Mouse (Mus musculus): Measurements from ENCODE around the gene Acly. TPM values are rescaled to one million over a fixed set of nuclear protein-coding genes. Genes with fewer than 3 reads are reported as not detected.
A peak's percentile ranks its signal among the peaks of the same experiment; 100 is the strongest.

Acly gene
- polyA plus RNA-seq, 1 experiment from 2014 or later = 267 TPM

DNA sequence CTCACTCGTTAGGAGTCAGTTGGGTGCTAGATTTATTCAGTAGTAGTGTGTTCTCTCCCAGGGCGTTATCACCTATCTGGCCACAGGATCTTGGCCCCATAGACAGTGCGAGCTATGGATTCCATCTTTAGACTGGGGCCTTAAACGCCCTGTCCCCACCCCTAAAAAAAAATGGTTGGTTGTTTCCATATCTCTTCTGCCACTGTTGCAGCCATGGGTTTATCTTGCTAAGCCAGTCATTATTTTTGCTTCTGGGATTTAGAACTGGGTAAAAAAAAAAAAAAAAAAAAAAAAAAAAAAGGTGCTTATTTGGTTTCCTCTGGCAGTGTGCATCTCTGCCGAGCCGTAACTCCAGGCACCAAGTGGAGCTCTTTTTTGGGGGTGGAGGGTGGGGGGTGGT lies 36.9 kb upstream of the Acly start:
- no peaks in the 10 kb centered on the region for H3K27me3 ChIP-seq
- WGBS = 90% methylated on average over 6 of the region's 6 CpGs

DNA sequence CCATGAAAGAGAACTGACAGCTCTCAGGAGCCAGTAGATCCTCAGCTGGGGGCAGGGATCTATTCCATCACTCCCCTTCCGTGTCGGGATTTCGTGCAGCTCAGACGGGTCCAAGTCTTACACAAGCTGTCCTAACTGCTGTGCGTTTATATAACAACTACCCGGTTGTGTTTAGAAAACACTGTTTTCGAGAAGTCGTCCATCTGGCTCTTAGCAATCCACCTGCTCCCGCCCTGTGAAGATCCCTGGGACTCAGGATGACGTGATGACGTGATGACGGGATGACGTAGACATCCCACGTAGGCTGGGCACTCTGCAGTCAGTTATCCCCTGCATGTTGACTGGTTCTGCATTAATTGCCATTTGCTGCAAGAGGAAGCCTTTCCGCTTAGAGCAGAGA lies 36.5 kb upstream of the Acly start:
- Histone ChIP-seq H3K36me3 (no peaks in the 10 kb centered on the region), H3K27me3 (no peaks in the 10 kb centered on the region), H3K4me1 (replicated peaks) (no peaks in the 10 kb centered on the region), H3K27ac (replicated peaks) (no peak overlapping the region), H3K9ac (no peak overlapping the region), H3K4me3 (no peak overlapping the region), H3K4me2 (no peak overlapping the region), H3K9me3 (no peaks in the 10 kb centered on the region)
- 80% methylated on average over 15 of the region's 15 CpGs for WGBS
- ATAC-seq (ENCODE audit: low read depth) = no peak

More for the DNA sequence above, 36.9 kb upstream of the Acly start:
- no peaks in the 10 kb centered on the region for H3K9me3 ChIP-seq
- ATAC-seq (ENCODE audit: low read depth) = no peak
- H3K4me1 ChIP-seq (replicated peaks) = no peaks in the 10 kb centered on the region
- H3K4me3 ChIP-seq = no peak overlapping the region
- H3K4me2 ChIP-seq = no peak overlapping the region
- H3K27ac ChIP-seq (replicated peaks) = no peak overlapping the region
- no peak overlapping the region for H3K9ac ChIP-seq
- H3K36me3 ChIP-seq = no peaks in the 10 kb centered on the region

DNA sequence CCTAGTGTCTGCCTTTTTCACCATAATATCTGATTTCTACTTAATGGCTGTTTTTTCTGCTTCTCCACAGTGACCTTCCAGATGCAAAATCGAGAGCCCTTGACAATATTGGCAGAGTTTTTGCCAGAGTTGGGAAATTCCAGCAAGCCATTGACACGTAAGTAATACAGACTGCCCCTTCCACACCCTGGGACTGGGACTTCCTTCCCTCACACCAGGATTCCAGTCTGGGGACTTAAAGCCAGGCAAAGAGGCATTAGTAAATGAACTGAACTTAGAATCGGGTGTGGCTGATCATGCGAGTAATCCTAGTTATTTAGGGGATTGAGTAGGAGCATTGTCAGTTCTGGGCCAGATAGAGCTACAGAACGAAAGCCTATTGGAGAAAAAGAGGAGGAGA lies 33.9 kb upstream of the Acly start:
- Histone ChIP-seq H3K9me3 (no peaks in the 10 kb centered on the region), H3K9ac (no peak overlapping the region), H3K4me3 (no peak overlapping the region), H3K27me3 (no peaks in the 10 kb centered on the region), H3K36me3 (no peaks in the 10 kb centered on the region), H3K27ac (replicated peaks) (no peak overlapping the region), H3K4me2 (no peak overlapping the region), H3K4me1 (replicated peaks) (no peaks in the 10 kb centered on the region)
- WGBS = 60% methylated on average over 5 of the region's 5 CpGs
- no peak for ATAC-seq (ENCODE audit: low read depth)

DNA sequence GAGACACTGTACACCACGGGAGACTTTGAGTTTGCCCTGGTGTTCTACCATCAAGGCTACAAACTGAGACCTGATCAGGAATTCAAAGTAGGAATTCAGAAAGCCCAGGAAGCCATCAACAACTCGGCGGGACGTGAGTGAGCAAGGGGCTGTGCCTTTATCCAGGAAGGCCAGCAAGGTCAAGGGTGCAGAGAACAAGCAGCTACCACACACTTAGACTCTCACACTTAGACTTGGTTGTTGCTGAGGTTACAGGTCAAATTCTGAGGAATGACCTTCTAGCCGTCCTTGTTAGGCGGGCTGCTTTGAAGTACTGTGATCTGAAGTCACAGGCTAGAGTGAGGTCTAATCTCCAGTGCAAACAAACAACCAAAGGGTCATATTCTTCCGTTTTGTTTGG lies 31.7 kb upstream of the Acly start:
- H3K27ac ChIP-seq (replicated peaks) = no peak overlapping the region
- WGBS = 62% methylated on average over 7 of the region's 7 CpGs
- H3K27me3 ChIP-seq = no peaks in the 10 kb centered on the region
- H3K9ac ChIP-seq = no peak overlapping the region
- no peaks in the 10 kb centered on the region for H3K4me1 ChIP-seq (replicated peaks)
- H3K4me3 ChIP-seq = no peak overlapping the region
- no peak for ATAC-seq (ENCODE audit: low read depth)
- no peaks in the 10 kb centered on the region for H3K9me3 ChIP-seq
- no peak overlapping the region for H3K4me2 ChIP-seq
- no peaks in the 10 kb centered on the region for H3K36me3 ChIP-seq

DNA sequence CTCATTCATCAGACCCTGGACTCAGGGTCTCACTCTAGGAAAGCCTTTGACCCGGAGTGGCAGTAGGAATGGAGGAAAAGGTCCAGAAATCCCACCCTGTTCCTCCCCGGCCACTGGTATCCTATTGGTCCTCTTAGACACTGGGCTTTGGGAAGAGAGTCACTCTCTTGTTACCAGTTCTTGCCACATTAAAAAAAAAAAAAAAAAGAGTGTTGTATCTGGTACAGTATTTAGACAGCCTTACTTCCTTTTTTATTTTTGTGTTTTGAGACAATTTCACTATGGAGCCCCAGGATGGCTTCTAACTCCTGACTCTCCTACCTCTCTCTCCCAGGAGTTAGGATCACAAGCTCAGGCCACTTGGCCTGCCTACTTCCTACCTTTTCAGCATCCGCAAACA lies 29.8 kb upstream of the Acly start:
- H3K9me3 ChIP-seq = no peaks in the 10 kb centered on the region
- 78% methylated on average over 3 of the region's 3 CpGs for WGBS
- no peak overlapping the region for H3K4me2 ChIP-seq
- H3K27ac ChIP-seq (replicated peaks) = no peak overlapping the region
- no peak overlapping the region for H3K4me3 ChIP-seq
- H3K36me3 ChIP-seq = no peaks in the 10 kb centered on the region
- H3K9ac ChIP-seq = no peak overlapping the region
- no peaks in the 10 kb centered on the region for H3K4me1 ChIP-seq (replicated peaks)
- no peak for ATAC-seq (ENCODE audit: low read depth)
- no peaks in the 10 kb centered on the region for H3K27me3 ChIP-seq

DNA sequence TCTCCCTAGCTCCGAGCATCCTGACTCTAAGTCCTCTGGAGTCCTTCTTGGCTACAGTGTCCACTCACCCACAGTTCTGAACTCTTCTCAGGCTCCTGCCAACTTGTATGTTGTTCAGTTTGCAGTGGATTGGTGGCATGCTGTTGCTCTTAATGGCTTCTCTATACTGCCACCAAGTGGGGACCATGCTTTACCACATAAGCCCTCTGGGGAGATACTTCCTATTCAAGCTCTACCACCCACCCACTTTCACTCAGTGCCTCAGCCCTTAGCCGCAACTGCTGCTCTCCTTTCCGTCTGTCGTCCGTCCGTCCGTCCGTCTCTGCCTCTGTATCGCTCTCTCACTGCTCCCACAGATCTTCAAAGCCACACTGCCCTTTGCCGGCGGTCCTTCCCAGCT lies 27.8 kb upstream of the Acly start:
- 15% methylated on average over 11 of the region's 11 CpGs for WGBS

DNA sequence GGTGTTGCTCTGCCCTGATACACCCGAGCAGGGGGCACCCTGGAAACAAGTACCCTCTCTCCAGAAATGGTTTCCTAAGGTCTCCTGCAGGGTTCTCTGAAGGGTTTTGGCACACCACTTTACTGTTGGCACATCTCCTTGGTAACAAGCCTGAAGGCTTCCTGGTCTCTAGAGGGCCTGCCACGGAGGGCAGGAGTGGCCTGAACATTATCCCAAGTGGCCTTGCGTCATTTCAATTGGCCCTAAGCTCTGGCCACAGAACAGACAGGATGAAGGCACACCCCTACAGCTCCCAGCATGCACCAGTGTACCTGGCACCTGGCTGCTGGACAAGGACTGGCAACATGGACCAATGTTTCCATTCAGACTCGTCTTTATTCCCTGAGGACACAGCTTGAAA lies 25.0 kb upstream of the Acly start:
- no peaks in the 10 kb centered on the region for H3K27me3 ChIP-seq
- no peak for ATAC-seq (ENCODE audit: low read depth)
- 85% methylated on average over 4 of the region's 4 CpGs for WGBS

More for the DNA sequence above, 27.8 kb upstream of the Acly start:
- no peaks in the 10 kb centered on the region for H3K4me1 ChIP-seq (replicated peaks)
- ATAC-seq (ENCODE audit: low read depth) = no peak; the same call in 1 of the 2 replicates
- H3K9ac ChIP-seq = no peak overlapping the region
- H3K27ac ChIP-seq (replicated peaks) = no peak overlapping the region
- H3K4me3 ChIP-seq = no peak overlapping the region
- peak overlapping the region; percentile 41 for H3K4me2 ChIP-seq
- no peaks in the 10 kb centered on the region for H3K9me3 ChIP-seq
- no peaks in the 10 kb centered on the region for H3K27me3 ChIP-seq
- H3K36me3 ChIP-seq = no peaks in the 10 kb centered on the region

DNA sequence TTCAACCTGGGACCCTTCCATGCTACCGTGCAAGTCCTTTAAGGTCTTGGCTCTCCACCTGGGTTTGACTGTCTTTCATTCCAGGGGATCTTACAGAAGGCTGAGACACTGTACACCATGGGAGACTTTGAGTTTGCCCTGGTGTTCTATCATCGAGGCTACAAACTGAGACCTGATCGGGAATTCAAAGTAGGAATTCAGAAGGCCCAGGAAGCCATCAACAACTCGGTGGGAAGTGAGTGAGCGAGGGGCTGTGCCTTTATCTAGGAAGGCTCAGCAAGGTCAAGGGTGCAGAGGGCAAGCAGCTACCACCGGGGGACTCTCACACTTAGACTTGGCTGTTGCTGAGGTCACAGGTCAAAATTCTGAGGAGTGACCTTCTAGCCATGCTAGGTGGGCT lies 22.3 kb upstream of the Acly start:
- Histone ChIP-seq H3K9me3 (no peaks in the 10 kb centered on the region), H3K4me2 (no peak overlapping the region), H3K36me3 (no peaks in the 10 kb centered on the region), H3K9ac (no peak overlapping the region), H3K27me3 (no peaks in the 10 kb centered on the region), H3K4me3 (no peak overlapping the region), H3K4me1 (replicated peaks) (peaks cover 10% of the 10 kb centered on the region), H3K27ac (replicated peaks) (no peak overlapping the region)
- WGBS = 76% methylated on average over 6 of the region's 6 CpGs
- no peak for ATAC-seq (ENCODE audit: low read depth)

More for the DNA sequence above, 25.0 kb upstream of the Acly start:
- Histone ChIP-seq H3K4me2 (no peak overlapping the region), H3K9ac (no peak overlapping the region), H3K9me3 (no peaks in the 10 kb centered on the region), H3K4me1 (replicated peaks) (no peaks in the 10 kb centered on the region), H3K36me3 (no peaks in the 10 kb centered on the region), H3K4me3 (no peak overlapping the region), H3K27ac (replicated peaks) (no peak overlapping the region)

DNA sequence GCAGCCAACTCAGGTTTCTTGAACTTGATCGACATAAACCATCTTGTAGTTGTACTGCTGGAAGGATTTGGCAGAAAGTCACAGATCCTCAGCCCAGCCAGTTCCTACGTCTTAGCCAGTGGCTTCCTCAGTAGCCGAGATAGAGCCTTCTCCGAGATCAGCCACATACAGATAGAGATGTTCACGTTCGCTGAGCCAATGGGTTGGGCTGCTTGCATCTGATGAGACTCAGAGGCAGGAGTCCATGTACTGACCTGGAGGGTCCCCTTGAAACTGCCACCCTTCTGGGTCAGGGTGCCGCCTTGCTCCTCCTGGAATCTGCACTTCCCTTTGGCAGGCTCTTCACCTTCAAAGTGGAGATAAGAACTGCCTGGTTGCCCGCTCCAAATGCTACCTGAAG lies 21.7 kb upstream of the Acly start:
- Histone ChIP-seq H3K4me3 (no peak overlapping the region), H3K27ac (replicated peaks) (no peak overlapping the region), H3K4me1 (replicated peaks) (peaks cover 17% of the 10 kb centered on the region), H3K9me3 (no peaks in the 10 kb centered on the region), H3K4me2 (no peak overlapping the region), H3K27me3 (no peaks in the 10 kb centered on the region), H3K36me3 (no peaks in the 10 kb centered on the region), H3K9ac (no peak overlapping the region)
- WGBS = 83% methylated on average over 8 of the region's 8 CpGs
- no peak for ATAC-seq (ENCODE audit: low read depth)

DNA sequence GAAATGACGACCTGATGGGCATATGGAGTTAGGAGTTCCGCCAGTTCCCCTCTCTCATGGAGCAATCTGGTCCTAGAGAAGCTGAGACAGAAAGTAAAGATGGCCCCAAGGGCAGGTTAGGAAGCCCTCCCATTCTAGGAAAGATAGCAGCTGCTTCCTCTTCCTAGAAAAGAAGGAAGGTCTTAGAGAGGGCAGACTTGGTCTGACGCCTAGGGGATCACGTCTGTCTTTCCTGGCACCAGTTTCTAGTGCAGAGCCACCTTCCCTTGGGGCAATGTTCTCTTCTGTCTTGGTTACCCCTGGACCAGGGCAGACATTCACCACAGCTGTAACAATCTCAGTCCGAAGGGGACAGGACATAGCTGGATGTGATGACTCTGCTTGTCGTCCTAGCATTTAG lies 20.3 kb upstream of the Acly start:
- Histone ChIP-seq H3K27ac (replicated peaks) (no peak overlapping the region), H3K9me3 (no peaks in the 10 kb centered on the region), H3K36me3 (no peaks in the 10 kb centered on the region), H3K4me3 (no peak overlapping the region), H3K4me2 (no peak overlapping the region), H3K27me3 (no peaks in the 10 kb centered on the region), H3K9ac (no peak overlapping the region), H3K4me1 (replicated peaks) (peaks cover 17% of the 10 kb centered on the region)
- WGBS = 81% methylated on average over 6 of the region's 6 CpGs
- no peak for ATAC-seq (ENCODE audit: low read depth)

DNA sequence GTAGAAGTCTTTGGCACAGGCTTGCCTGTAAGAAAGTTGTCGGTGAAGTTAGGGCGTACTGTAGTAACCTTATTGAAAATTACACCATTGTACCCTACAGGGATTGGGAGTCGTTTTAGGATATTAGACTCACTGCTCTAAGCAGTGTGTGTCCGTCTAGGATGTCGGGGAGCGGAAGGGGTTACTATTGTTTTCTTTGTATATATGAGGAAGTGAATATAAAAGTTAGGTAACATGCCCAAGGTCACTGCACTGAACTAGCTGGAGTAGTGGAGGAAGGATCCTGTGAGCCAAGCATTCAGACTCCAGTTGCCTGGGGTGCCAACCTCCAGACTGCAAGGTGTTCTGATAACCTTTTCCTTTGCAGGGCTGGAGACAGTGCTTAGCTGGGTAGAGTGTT lies 19.2 kb upstream of the Acly start:
- Histone ChIP-seq H3K9me3 (no peaks in the 10 kb centered on the region), H3K4me1 (replicated peaks) (peaks cover 17% of the 10 kb centered on the region), H3K4me3 (no peak overlapping the region), H3K4me2 (no peak overlapping the region), H3K27me3 (no peaks in the 10 kb centered on the region), H3K36me3 (no peaks in the 10 kb centered on the region), H3K27ac (replicated peaks) (no peak overlapping the region), H3K9ac (no peak overlapping the region)
- 89% methylated on average over 6 of the region's 6 CpGs for WGBS
- no peak for ATAC-seq (ENCODE audit: low read depth)

DNA sequence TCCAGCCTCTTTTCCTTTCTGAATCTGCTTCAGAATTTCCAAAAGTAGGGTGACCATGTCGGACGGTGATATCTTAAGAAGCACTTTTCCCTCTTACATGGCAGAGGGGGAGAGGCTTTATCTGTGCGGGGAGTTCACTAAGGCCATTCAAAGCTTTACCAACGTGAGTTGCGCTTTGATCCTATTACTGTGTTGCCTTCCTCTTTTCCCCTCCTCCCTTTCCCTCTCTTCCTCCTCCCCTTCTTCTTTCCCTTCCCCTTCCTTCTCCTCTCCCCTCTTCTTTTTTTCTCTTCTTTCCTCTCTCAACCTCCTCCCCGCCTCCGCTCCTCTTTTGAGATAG lies 17.9 kb upstream of the Acly start:
- peak overlapping the region; percentile 68 for H3K9ac ChIP-seq
- H3K4me3 ChIP-seq = peak overlapping the region; percentile 48
- 26% methylated on average over 7 of the region's 7 CpGs for WGBS
- peak overlapping the region; percentile 75; the same call in 1 of the 2 replicates for H3K27ac ChIP-seq (replicated peaks)
- no peaks in the 10 kb centered on the region for H3K27me3 ChIP-seq
- no peaks in the 10 kb centered on the region for H3K36me3 ChIP-seq
- peak; percentile 60 for ATAC-seq (ENCODE audit: low read depth)
- peaks cover 17% of the 10 kb centered on the region for H3K4me1 ChIP-seq (replicated peaks)
- H3K9me3 ChIP-seq = no peaks in the 10 kb centered on the region
- peak overlapping the region; percentile 81 for H3K4me2 ChIP-seq

DNA sequence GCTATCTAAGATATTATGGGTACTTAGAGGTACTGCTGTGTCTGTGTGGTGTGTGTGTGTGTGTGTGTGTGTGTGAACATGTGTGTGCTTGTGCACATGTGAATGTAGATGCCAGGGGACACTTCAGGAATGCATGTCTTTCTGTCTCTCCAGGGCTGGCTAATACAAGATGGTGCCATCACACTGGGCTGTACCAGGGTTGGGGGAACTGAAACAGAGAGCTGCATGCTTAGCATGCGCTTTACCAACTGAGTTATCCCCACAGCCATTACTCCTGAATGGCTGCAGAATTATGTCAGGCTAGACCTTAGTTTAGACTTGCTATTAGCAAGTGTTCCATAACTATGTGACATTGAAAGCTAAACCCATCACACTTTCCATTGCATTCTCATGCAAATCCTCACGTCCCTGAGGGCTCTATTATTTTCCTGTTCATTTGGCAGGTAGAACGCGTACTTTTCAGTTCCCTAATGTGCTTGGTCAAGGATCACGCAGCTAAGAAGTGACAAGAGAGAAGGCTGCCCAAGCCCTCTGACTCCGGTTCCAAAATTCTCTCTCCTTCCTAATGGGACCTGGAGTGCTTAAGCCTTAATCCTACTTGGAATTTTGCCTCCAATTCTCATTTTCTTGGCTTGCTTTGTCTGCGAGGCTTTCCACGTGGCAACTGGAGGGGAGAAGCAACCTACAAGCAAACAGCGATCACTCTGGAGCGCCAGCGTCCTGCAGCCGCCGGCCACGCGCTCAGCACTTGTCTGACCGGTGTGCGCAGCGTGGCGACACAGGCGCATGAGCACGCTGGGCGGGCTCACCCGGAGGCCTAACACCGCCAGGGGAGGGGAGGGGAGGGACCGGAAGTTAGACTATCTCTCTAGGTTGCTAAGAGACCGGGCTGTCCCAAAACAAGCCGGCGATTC lies 17.3 kb upstream of the Acly start, which contains the start of gene Ttc25:
Gene Ttc25 (plus strand): TSS at position 776 of the 914 bp plus-strand sequence.
- 5% methylated on average over 28 of the region's 28 CpGs for WGBS
- Histone ChIP-seq H3K36me3 (no peaks in the 10 kb centered on the region), H3K27me3 (no peaks in the 10 kb centered on the region), H3K9ac (peak within 1 kb of the TSS; percentile 68), H3K4me2 (peak within 1 kb of the TSS; percentile 81), H3K4me1 (replicated peaks) (peaks cover 17% of the 10 kb centered on the region), H3K27ac (replicated peaks) (peak within 1 kb of the TSS; percentile 75), H3K9me3 (no peaks in the 10 kb centered on the region), H3K4me3 (peak within 1 kb of the TSS; percentile 48)
- peak; percentile 94 for ATAC-seq (ENCODE audit: low read depth)

Measured in neural tube, embryonic 13.5 days (tissue).